Mouse (Mus musculus) testis, adult 2 months (tissue): ENCODE measurements around the gene Aars2.

Source experiments
- CTCF ChIP-seq: fragments of 200-500 bp; IDR thresholded peaks from 2 replicates; pipeline ENCODE4 v1.5.1; 2012; ENCODE audit warnings: low read depth, mild to moderate bottlenecking, inconsistent platforms, low read length, moderate library complexity; ENCODE audit not compliant: control insufficient read depth, insufficient read depth, insufficient replicate concordance
- POLR2A ChIP-seq: fragments of 200-500 bp; IDR thresholded peaks from 2 replicates; pipeline ENCODE4 v1.6.1; 2012; ENCODE audit warnings: low read depth, mild to moderate bottlenecking, inconsistent platforms, low read length, moderate library complexity; ENCODE audit not compliant: control insufficient read depth

DNA sequence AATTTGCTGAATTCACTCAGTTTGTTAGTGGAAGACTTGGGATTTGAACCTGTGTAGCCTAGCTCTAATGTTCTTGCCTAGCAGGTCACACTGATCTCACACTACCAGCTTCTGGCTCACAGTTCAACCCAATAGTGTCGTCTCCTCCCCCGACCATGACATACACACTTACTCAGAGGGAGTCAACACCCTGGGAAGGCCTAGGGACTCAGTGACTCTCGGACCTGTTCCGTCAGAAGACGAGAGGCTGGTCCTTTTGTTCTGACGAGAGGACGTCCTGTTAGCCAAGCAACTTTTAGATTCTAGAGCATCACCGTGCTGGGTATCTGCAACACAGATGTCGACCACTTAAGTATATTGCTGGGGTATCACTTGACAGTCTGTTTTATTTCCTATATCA lies 42.4 kb upstream of the Aars2 start:
- TF ChIP-seq CTCF (no peak), POLR2A (no peak)
